Mouse (Mus musculus): Measurements from ENCODE around the gene Smug1. TPM values are rescaled to one million over a fixed set of nuclear protein-coding genes. Genes with fewer than 3 reads are reported as not detected.

The Smug1 gene
- polyA plus RNA-seq, 1 experiment, result 15.7 TPM

DNA sequence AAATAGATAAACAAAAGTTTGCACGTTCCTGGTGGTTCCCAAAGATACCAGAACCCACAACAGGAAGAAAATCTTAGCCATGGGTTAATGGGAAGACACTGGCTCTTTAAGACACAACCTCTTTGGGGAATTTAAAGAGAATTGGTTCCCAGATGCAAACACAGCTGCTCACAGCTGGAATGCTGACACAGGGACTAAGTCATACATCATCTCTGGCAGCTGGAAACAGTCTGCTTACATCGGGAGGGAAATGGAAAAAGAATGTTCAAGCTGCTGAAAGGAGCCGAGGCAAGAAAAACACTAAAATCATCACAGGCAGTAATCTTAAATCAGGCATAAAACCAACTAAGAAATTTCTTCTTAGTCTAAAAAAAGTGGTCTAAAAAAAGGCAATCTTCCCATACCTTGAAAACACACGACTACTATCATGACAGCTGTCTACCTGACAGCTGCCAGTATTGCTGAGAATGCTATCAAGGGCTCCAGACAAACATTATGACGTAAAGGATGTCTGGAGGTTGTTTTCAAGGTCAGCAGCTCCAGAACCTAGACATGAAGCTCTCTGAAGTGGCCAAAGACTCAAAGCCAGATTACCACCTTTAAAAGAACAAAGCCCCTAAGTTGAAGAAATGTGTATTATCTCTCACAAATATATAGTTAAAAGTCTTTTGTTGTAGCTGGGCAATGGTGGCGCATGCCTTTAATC, 35.3 kb upstream of the Smug1 start:
- no peaks in the 10 kb centered on the region for H3K27me3 ChIP-seq (ENCODE audit: control insufficient read depth, insufficient read depth, insufficient read length)
- no peak overlapping the region for H3ac ChIP-seq (ENCODE audit: control insufficient read depth, insufficient read length, low read depth)
- TF ChIP-seq CEBPB (IDR thresholded peaks at IDR 0.05; ENCODE audit: low read depth), result no peak
- no peak for TF ChIP-seq MAX (IDR thresholded peaks at IDR 0.05)
- TF ChIP-seq FOSL1 (IDR thresholded peaks at IDR 0.05; ENCODE audit: insufficient read depth, low read length, poor library complexity, severe bottlenecking), result no peak
- TF ChIP-seq CTCF (IDR thresholded peaks at IDR 0.05; ENCODE audit: control insufficient read depth, insufficient read depth, insufficient read length), result no peak
- TF ChIP-seq USF1 (IDR thresholded peaks at IDR 0.05; ENCODE audit: low read depth), result no peak
- no peak for TF ChIP-seq MYOG (IDR thresholded peaks at IDR 0.05; ENCODE audit: control insufficient read depth, extremely low read depth, insufficient read length)
- no peak for TF ChIP-seq MYOD1 (IDR thresholded peaks at IDR 0.05; ENCODE audit: control insufficient read depth, insufficient read length, low read depth)
- peaks cover 99% of the 10 kb centered on the region for H3K36me3 ChIP-seq (ENCODE audit: control insufficient read depth, insufficient read depth)
- H3K79me2 ChIP-seq (ENCODE audit: control insufficient read depth, insufficient read depth), result peaks cover 59% of the 10 kb centered on the region
- peaks cover 40% of the 10 kb centered on the region for H3K79me3 ChIP-seq (ENCODE audit: low read depth)
- no peak overlapping the region for H3K4me3 ChIP-seq (ENCODE audit: insufficient read depth, poor library complexity, severe bottlenecking)

GRCm38 (mm10) chr15:103197785-103198184, 30.9 kb upstream of the Smug1 start:
- H3K36me3 ChIP-seq (ENCODE audit: control insufficient read depth, insufficient read depth), result peaks cover 99% of the 10 kb centered on the region
- no peaks in the 10 kb centered on the region for H3K27me3 ChIP-seq (ENCODE audit: control insufficient read depth, insufficient read depth, insufficient read length)
- no peak overlapping the region for H3K4me3 ChIP-seq (ENCODE audit: insufficient read depth, poor library complexity, severe bottlenecking)
- TF ChIP-seq MYOD1 (IDR thresholded peaks at IDR 0.05; ENCODE audit: control insufficient read depth, insufficient read length, low read depth), result no peak
- TF ChIP-seq USF1 (IDR thresholded peaks at IDR 0.05; ENCODE audit: low read depth), result no peak
- no peak for TF ChIP-seq MAX (IDR thresholded peaks at IDR 0.05)
- TF ChIP-seq FOSL1 (IDR thresholded peaks at IDR 0.05; ENCODE audit: insufficient read depth, low read length, poor library complexity, severe bottlenecking), result no peak
- TF ChIP-seq MYOG (IDR thresholded peaks at IDR 0.05; ENCODE audit: control insufficient read depth, extremely low read depth, insufficient read length), result no peak
- TF ChIP-seq CTCF (IDR thresholded peaks at IDR 0.05; ENCODE audit: control insufficient read depth, insufficient read depth, insufficient read length), result no peak
- no peak for TF ChIP-seq CEBPB (IDR thresholded peaks at IDR 0.05; ENCODE audit: low read depth)
- peaks cover 28% of the 10 kb centered on the region for H3K79me2 ChIP-seq (ENCODE audit: control insufficient read depth, insufficient read depth)
- H3K79me3 ChIP-seq (ENCODE audit: low read depth), result peaks cover 19% of the 10 kb centered on the region
- no peak overlapping the region for H3ac ChIP-seq (ENCODE audit: control insufficient read depth, insufficient read length, low read depth)

GRCm38 (mm10) chr15:103196835-103197234, 29.9 kb upstream of the Smug1 start:
- no peak overlapping the region for H3K4me3 ChIP-seq (ENCODE audit: insufficient read depth, poor library complexity, severe bottlenecking)
- H3K36me3 ChIP-seq (ENCODE audit: control insufficient read depth, insufficient read depth), result peaks cover 99% of the 10 kb centered on the region
- H3K79me2 ChIP-seq (ENCODE audit: control insufficient read depth, insufficient read depth), result peaks cover 19% of the 10 kb centered on the region
- TF ChIP-seq USF1 (IDR thresholded peaks at IDR 0.05; ENCODE audit: low read depth) (no peak), FOSL1 (IDR thresholded peaks at IDR 0.05; ENCODE audit: insufficient read depth, low read length, poor library complexity, severe bottlenecking) (no peak), MYOD1 (IDR thresholded peaks at IDR 0.05; ENCODE audit: control insufficient read depth, insufficient read length, low read depth) (no peak), CEBPB (IDR thresholded peaks at IDR 0.05; ENCODE audit: low read depth) (no peak), MAX (IDR thresholded peaks at IDR 0.05) (no peak), MYOG (IDR thresholded peaks at IDR 0.05; ENCODE audit: control insufficient read depth, extremely low read depth, insufficient read length) (no peak), CTCF (IDR thresholded peaks at IDR 0.05; ENCODE audit: control insufficient read depth, insufficient read depth, insufficient read length) (no peak)
- peaks cover 9% of the 10 kb centered on the region for H3K79me3 ChIP-seq (ENCODE audit: low read depth)
- H3K27me3 ChIP-seq (ENCODE audit: control insufficient read depth, insufficient read depth, insufficient read length), result no peaks in the 10 kb centered on the region
- no peak overlapping the region for H3ac ChIP-seq (ENCODE audit: control insufficient read depth, insufficient read length, low read depth)

GRCm38 (mm10) chr15:103193606-103194005, 26.7 kb upstream of the Smug1 start:
- Histone ChIP-seq H3K79me3 (ENCODE audit: low read depth) (peaks cover 3% of the 10 kb centered on the region), H3K36me3 (ENCODE audit: control insufficient read depth, insufficient read depth) (peaks cover 88% of the 10 kb centered on the region), H3ac (ENCODE audit: control insufficient read depth, insufficient read length, low read depth) (no peak overlapping the region), H3K79me2 (ENCODE audit: control insufficient read depth, insufficient read depth) (peaks cover 12% of the 10 kb centered on the region), H3K4me3 (ENCODE audit: insufficient read depth, poor library complexity, severe bottlenecking) (no peak overlapping the region), H3K27me3 (ENCODE audit: control insufficient read depth, insufficient read depth, insufficient read length) (no peaks in the 10 kb centered on the region)
- no peak for TF ChIP-seq MYOG (IDR thresholded peaks at IDR 0.05; ENCODE audit: control insufficient read depth, extremely low read depth, insufficient read length)
- no peak for TF ChIP-seq CTCF (IDR thresholded peaks at IDR 0.05; ENCODE audit: control insufficient read depth, insufficient read depth, insufficient read length)
- TF ChIP-seq MYOD1 (IDR thresholded peaks at IDR 0.05; ENCODE audit: control insufficient read depth, insufficient read length, low read depth), result no peak

DNA sequence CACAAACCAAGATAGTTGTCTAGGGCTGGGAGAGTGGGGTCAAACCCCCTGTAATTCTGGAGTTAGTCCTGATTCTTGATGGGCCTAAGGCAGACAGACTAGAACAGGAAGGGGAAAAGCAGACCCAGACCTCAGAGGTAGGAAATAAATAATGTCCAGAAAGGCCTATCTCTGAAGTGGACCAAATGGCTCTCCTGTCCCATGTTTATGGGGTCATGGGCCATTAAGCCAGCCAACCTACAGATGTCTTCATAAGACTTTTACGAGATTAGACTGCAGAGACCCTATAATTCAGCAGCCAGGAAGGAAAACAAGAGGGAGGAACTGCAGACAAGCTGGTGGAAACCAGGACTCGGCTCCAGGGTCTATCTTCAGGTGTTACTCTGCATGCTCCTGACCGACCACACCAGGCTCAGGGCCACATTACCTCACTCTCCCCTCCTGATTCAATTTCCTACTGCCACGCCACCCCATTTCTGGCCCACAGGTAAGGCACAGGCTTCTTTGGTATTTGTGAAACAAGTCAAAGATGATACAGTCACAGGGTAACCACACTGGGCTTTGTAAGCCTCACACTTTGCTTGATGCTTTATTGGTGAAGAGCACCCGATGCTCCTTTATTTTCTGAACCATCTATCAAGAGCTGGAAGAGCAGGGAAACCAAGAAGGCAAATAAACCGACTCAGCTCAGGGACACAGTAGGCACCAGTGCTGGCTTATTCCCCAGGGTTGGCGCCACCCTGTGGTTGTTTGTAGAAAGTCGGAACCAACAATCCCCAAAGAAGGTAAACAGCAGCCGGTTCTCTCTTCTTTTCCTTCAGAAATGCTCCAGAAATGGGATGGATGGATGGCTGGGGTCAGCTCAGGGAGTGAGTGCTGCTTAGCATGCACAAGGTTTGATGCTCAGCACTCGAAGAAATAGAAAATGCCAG, 23.9 kb upstream of the Smug1 start:
- TF ChIP-seq MYOG (IDR thresholded peaks at IDR 0.05; ENCODE audit: control insufficient read depth, extremely low read depth, insufficient read length) (no peak), FOSL1 (IDR thresholded peaks at IDR 0.05; ENCODE audit: insufficient read depth, low read length, poor library complexity, severe bottlenecking) (no peak), USF1 (IDR thresholded peaks at IDR 0.05; ENCODE audit: low read depth) (no peak), CTCF (IDR thresholded peaks at IDR 0.05; ENCODE audit: control insufficient read depth, insufficient read depth, insufficient read length) (peak; percentile 71)
- no peak overlapping the region for H3K4me3 ChIP-seq (ENCODE audit: insufficient read depth, poor library complexity, severe bottlenecking)
- H3K79me3 ChIP-seq (ENCODE audit: low read depth), result no peaks in the 10 kb centered on the region
- H3ac ChIP-seq (ENCODE audit: control insufficient read depth, insufficient read length, low read depth), result no peak overlapping the region
- peaks cover 60% of the 10 kb centered on the region for H3K36me3 ChIP-seq (ENCODE audit: control insufficient read depth, insufficient read depth)
- H3K79me2 ChIP-seq (ENCODE audit: control insufficient read depth, insufficient read depth), result peaks cover 4% of the 10 kb centered on the region
- no peaks in the 10 kb centered on the region for H3K27me3 ChIP-seq (ENCODE audit: control insufficient read depth, insufficient read depth, insufficient read length)

All from C2C12 (cell line).